Mouse (Mus musculus) liver, adult 2 months (tissue): ENCODE results near the gene Polr3h. TPM values are rescaled to one million over a fixed set of nuclear protein-coding genes. Genes with fewer than 3 reads are reported as not detected.
A peak's percentile ranks its signal among the peaks of the same experiment; 100 is the strongest.

ENCODE experiments used
- DNase-seq: peaks from one replicate; pipeline ENCODE4 v3.0.0-alpha.2; 2011; ENCODE audit warnings: low read depth, low spot score; ENCODE audit errors: extremely low read depth
- H3K27ac ChIP-seq: fragments of 200-500 bp; replicated peaks from 2 replicates; pipeline ENCODE4 v1.5.1; 2012; ENCODE audit warnings: low read depth, mild to moderate bottlenecking, control low read depth, inconsistent platforms, low read length; ENCODE audit not compliant: insufficient read depth
- H3K27me3 ChIP-seq: fragments of 200-500 bp; 2 replicates; pipeline ENCODE4 v1.6.1; 2012; ENCODE audit warnings: mild to moderate bottlenecking, moderate library complexity, low read length, inconsistent platforms; ENCODE audit not compliant: control insufficient read depth, insufficient read depth
- H3K36me3 ChIP-seq: fragments of 200-500 bp; 2 replicates; pipeline ENCODE4 v1.6.1; 2012; ENCODE audit warnings: low read length, inconsistent platforms; ENCODE audit not compliant: control insufficient read depth, insufficient read depth
- H3K4me1 ChIP-seq: fragments of 200-500 bp; 2 replicates; pipeline ENCODE4 v1.6.1; 2011; ENCODE audit warnings: low read length; ENCODE audit not compliant: control insufficient read depth, insufficient read depth
- H3K4me3 ChIP-seq: fragments of 200-500 bp; 2 replicates; pipeline ENCODE4 v1.5.1; 2011; ENCODE audit warnings: low read depth, mild to moderate bottlenecking, control low read depth, low read length, moderate library complexity; ENCODE audit not compliant: insufficient read depth
- H3K79me2 ChIP-seq: fragments of 200-500 bp; 2 replicates; pipeline ENCODE4 v1.6.1; 2012; ENCODE audit warnings: inconsistent platforms, mild to moderate bottlenecking, low read length, moderate library complexity; ENCODE audit not compliant: control insufficient read depth, insufficient read depth
- H3K9ac ChIP-seq: fragments of 200-500 bp; 2 replicates; pipeline ENCODE4 v1.6.1; 2012; ENCODE audit warnings: low read depth, mild to moderate bottlenecking, control low read depth, inconsistent platforms, low read length
- CTCF ChIP-seq: fragments of 200-500 bp; IDR thresholded peaks from 2 replicates; pipeline ENCODE4 v1.5.1; 2011; ENCODE audit warnings: low read depth, low read length, control low read depth
- POLR2A ChIP-seq: fragments of 200-500 bp; IDR thresholded peaks from 2 replicates; pipeline ENCODE4 v1.6.1; 2011; ENCODE audit warnings: low read length, control low read depth; ENCODE audit not compliant: insufficient read depth; ENCODE audit errors: extremely low read depth
- WGBS: fragments of 180-500 bp; shearing (Covaris S2); methylation state at CpG from one replicate; pipeline ENCODE4 v1.1.7; 2018; 5-methylcytosine and 5-hydroxymethylcytosine counted together
- polyA plus RNA-seq: library from polyadenylated mRNA; depleted of rRNA; stranded (reverse); fragments of >200 nt; gene quantifications from 2 replicates; pipeline ENCODE4 v1.2.3, GENCODE M21; 2012
- total RNA-seq: library from RNA; depleted of rRNA; stranded (reverse); fragments of >200 nt; gene quantifications from 2 replicates; pipeline ENCODE4 v1.2.3, GENCODE M21; 2014

Gene Polr3h
- total and polyA plus RNA-seq, 2 experiments = 6.4 to 8.3 TPM

GRCm38 (mm10) chr15:81960171-81961077 is 34.4 kb upstream of the Polr3h start, which contains the start of gene Pmm1:
Gene Pmm1, minus strand, starts transcription at chr15:81960930.
- WGBS = 1% methylated on average over 76 of the region's 77 CpGs
- peak; percentile 87 for DNase-seq
- Histone ChIP-seq H3K27ac (no peak within 1 kb of the TSS), H3K9ac (peak within 1 kb of the TSS; percentile 60), H3K27me3 (no peaks in the 10 kb centered on the region), H3K79me2 (no peaks in the 10 kb centered on the region), H3K4me1 (peaks cover 6% of the 10 kb centered on the region; the same call in 1 of the 2 replicates), H3K4me3 (peak within 1 kb of the TSS; percentile 64), H3K36me3 (no peaks in the 10 kb centered on the region)
- TF ChIP-seq POLR2A (no peak), CTCF (peak; percentile 87)

- TF ChIP-seq CTCF (no peak), POLR2A (no peak)
Observed at GRCm38 (mm10) chr15:81958906-81959305, 32.9 kb upstream of the Polr3h start.

GRCm38 (mm10) chr15:81957598-81957997 is 31.6 kb upstream of the Polr3h start:
- Histone ChIP-seq H3K79me2 (no peaks in the 10 kb centered on the region), H3K4me3 (no peak overlapping the region), H3K4me1 (0 out of 2 replicates have a peak, but pooled peaks cover 4% of the 10 kb centered on the region), H3K27me3 (no peaks in the 10 kb centered on the region), H3K36me3 (no peaks in the 10 kb centered on the region), H3K9ac (no peak overlapping the region), H3K27ac (no peak overlapping the region)
- no peak for DNase-seq
- 87% methylated on average over 11 of the region's 11 CpGs for WGBS
- TF ChIP-seq POLR2A (no peak), CTCF (no peak)

More at GRCm38 (mm10) chr15:81958906-81959305, 32.9 kb upstream of the Polr3h start:
- Histone ChIP-seq H3K27me3 (no peaks in the 10 kb centered on the region), H3K79me2 (no peaks in the 10 kb centered on the region), H3K9ac (no peak overlapping the region), H3K4me3 (no peak overlapping the region), H3K36me3 (no peaks in the 10 kb centered on the region), H3K4me1 (0 out of 2 replicates have a peak, but pooled peaks cover 4% of the 10 kb centered on the region), H3K27ac (no peak overlapping the region)
- WGBS = 86% methylated on average over 3 of the region's 3 CpGs
- DNase-seq = no peak

- Histone ChIP-seq H3K9ac (no peak overlapping the region), H3K36me3 (no peaks in the 10 kb centered on the region), H3K4me1 (0 out of 2 replicates have a peak, but pooled peaks cover 4% of the 10 kb centered on the region), H3K4me3 (no peak overlapping the region), H3K27ac (no peak overlapping the region), H3K27me3 (no peaks in the 10 kb centered on the region), H3K79me2 (no peaks in the 10 kb centered on the region)
- WGBS = 71% methylated on average over 8 of the region's 8 CpGs
- no peak for DNase-seq
- TF ChIP-seq CTCF (peak; percentile 85), POLR2A (no peak)
Observed at GRCm38 (mm10) chr15:81956457-81956856, 30.4 kb upstream of the Polr3h start.

GRCm38 (mm10) chr15:81955414-81955813 is 29.4 kb upstream of the Polr3h start:
- no peak for DNase-seq
- H3K4me3 ChIP-seq = no peak overlapping the region
- 94% methylated on average over 15 of the region's 15 CpGs for WGBS
- H3K27ac ChIP-seq = no peak overlapping the region
- no peaks in the 10 kb centered on the region for H3K27me3 ChIP-seq
- H3K36me3 ChIP-seq = no peaks in the 10 kb centered on the region
- no peak for TF ChIP-seq CTCF
- no peak for TF ChIP-seq POLR2A
- no peaks in the 10 kb centered on the region for H3K79me2 ChIP-seq
- H3K4me1 ChIP-seq = 0 out of 2 replicates have a peak, but pooled peaks cover 2% of the 10 kb centered on the region
- no peak overlapping the region for H3K9ac ChIP-seq

- Histone ChIP-seq H3K79me2 (no peaks in the 10 kb centered on the region), H3K27ac (no peak overlapping the region), H3K4me3 (no peak overlapping the region), H3K4me1 (no peaks in the 10 kb centered on the region), H3K9ac (no peak overlapping the region), H3K36me3 (no peaks in the 10 kb centered on the region), H3K27me3 (no peaks in the 10 kb centered on the region)
- DNase-seq = no peak
- TF ChIP-seq CTCF (no peak), POLR2A (no peak)
- WGBS = 92% methylated on average over 6 of the region's 6 CpGs
Observed at GRCm38 (mm10) chr15:81954716-81955115, 28.7 kb upstream of the Polr3h start.
